Mouse (Mus musculus): Measurements from ENCODE around the gene Ces1e. TPM values are rescaled to one million over a fixed set of nuclear protein-coding genes. Genes with fewer than 3 reads are reported as not detected.

Gene Ces1e
- polyA plus RNA-seq, 1 experiment from 2014 or later: 0.26 TPM

DNA sequence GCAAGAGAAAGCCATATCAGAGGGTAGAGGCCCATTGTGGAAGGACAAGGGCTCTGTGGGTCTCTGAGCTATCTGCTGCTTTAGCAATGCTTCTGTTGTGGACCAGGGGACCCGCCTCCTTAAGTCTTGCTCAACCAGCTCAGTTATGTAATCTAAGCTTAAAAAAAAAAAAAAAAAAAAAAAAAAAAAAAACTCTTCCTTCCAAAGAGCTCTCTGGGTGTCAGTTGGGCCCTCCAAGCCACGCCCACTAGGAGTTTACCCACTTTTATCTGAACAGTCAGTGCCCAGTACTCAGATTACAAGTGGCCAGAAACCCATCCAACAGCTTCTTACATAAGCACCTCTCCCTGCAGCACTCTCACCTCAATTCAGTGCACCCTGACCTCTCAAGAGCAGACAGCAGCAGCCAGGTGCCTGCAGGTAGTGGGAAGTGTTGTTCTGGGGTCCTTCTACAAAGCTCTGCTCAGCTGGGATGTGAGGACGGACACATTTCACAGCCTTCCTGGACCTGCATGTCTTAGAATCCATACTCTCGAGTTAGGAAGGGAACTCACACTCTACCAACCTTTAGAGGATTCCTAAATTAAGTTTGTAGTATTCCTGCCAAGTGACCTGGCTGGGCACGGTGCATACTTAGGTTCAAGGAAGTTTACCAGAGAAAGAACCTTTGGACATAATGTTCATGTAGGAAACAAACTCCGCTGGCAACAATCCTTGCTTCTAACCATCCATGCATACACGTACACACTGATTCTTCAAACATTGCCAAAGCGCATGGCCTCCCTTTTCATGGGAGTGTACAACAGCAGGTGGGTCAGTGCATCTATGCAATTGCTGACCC lies 31.5 kb downstream of the Ces1e start, which contains the start of gene Ces1d:
Ces1d (minus strand) TSS at position 154 of the 841 bp plus-strand sequence.
- H3K27ac ChIP-seq (ENCODE audit: low read length): peak within 1 kb of the TSS; percentile 92
- H3K9ac ChIP-seq (ENCODE audit: low read length): peak within 1 kb of the TSS; percentile 50
- ATAC-seq (ENCODE audit: low read depth): peak; percentile 88
- no peaks in the 10 kb centered on the region for H3K36me3 ChIP-seq (ENCODE audit: control insufficient read depth, insufficient read depth, low read length)
- H3K4me2 ChIP-seq (ENCODE audit: low read depth, low read length): peak within 1 kb of the TSS; percentile 43
- WGBS: 53% methylated on average over 8 of the region's 8 CpGs
- no peaks in the 10 kb centered on the region for H3K9me3 ChIP-seq (ENCODE audit: control insufficient read depth, low read length)
- H3K4me3 ChIP-seq (ENCODE audit: low read length): peak within 1 kb of the TSS; percentile 40
- peaks cover 8% of the 10 kb centered on the region; the same call in 1 of the 2 replicates for H3K4me1 ChIP-seq (replicated peaks; ENCODE audit: control insufficient read depth, insufficient read depth, low read length)
- no peaks in the 10 kb centered on the region for H3K27me3 ChIP-seq (ENCODE audit: control insufficient read depth, insufficient read depth, low read depth, low read length)

DNA sequence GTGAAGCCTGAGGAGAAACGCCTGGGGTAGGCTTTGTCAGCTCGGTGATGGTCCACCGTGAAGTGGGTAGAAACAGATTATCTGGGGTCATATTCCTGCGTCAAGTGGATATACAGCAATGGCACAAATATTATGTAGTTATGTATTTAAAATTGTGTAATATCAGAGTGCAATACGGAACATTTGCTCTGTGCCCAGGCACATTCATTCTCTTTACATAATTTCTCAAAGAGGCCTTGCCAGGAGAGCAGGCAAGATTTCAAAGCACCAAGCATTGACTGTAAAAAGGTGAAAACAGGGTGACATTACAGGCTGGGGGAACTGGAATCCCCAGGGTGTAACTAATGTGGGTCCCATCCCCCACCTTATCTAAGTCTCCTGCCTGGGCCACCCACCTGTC lies 33.0 kb downstream of the Ces1e start:
- no peak for ATAC-seq (ENCODE audit: low read depth)
- WGBS: 55% methylated on average over 5 of the region's 5 CpGs
- Histone ChIP-seq H3K4me2 (ENCODE audit: low read depth, low read length) (peak overlapping the region; percentile 43), H3K4me3 (ENCODE audit: low read length) (peak overlapping the region; percentile 40), H3K36me3 (ENCODE audit: control insufficient read depth, insufficient read depth, low read length) (no peaks in the 10 kb centered on the region), H3K4me1 (replicated peaks; ENCODE audit: control insufficient read depth, insufficient read depth, low read length) (peaks cover 8% of the 10 kb centered on the region; the same call in 1 of the 2 replicates), H3K9ac (ENCODE audit: low read length) (no peak overlapping the region), H3K27me3 (ENCODE audit: control insufficient read depth, insufficient read depth, low read depth, low read length) (no peaks in the 10 kb centered on the region), H3K9me3 (ENCODE audit: control insufficient read depth, low read length) (no peaks in the 10 kb centered on the region), H3K27ac (ENCODE audit: low read length) (peak overlapping the region; percentile 92; the same call in 1 of the 2 replicates)

DNA sequence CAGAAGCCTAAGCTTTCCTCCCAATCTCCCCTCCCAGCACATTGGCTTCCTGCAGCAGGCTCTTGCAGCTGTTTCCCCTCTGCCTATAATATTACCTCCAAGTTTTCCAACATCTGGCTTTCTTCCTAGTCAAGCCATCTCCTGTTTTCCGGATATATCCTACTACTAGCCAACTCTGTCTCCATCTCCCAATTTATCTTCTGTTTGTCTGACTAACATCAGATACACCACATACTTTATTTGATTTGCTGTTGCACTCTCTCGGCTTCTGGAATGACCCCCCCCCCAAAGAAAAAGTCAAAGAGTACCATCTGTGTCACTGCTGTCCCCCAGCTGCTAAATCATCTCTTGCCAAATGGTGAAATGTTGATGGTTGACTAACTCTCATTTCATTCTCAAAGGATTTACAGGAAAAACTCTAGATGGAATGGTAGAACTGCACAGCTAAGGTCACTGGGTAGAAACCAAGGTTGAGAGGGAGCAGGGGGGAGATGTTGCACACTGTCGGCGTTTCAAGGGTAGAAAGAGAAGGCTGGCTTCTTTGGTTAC lies 48.8 kb downstream of the Ces1e start:
- peak; percentile 90 for ATAC-seq (ENCODE audit: low read depth)
- Histone ChIP-seq H3K36me3 (ENCODE audit: control insufficient read depth, insufficient read depth, low read length) (no peaks in the 10 kb centered on the region), H3K4me2 (ENCODE audit: low read depth, low read length) (no peak overlapping the region), H3K9me3 (ENCODE audit: control insufficient read depth, low read length) (no peaks in the 10 kb centered on the region), H3K27ac (ENCODE audit: low read length) (no peak overlapping the region; the same call in 1 of the 2 replicates), H3K4me1 (replicated peaks; ENCODE audit: control insufficient read depth, insufficient read depth, low read length) (peaks cover 5% of the 10 kb centered on the region; the same call in 1 of the 2 replicates), H3K9ac (ENCODE audit: low read length) (no peak overlapping the region), H3K27me3 (ENCODE audit: control insufficient read depth, insufficient read depth, low read depth, low read length) (no peaks in the 10 kb centered on the region), H3K4me3 (ENCODE audit: low read length) (no peak overlapping the region)
- 47% methylated on average over 4 of the region's 4 CpGs for WGBS

DNA sequence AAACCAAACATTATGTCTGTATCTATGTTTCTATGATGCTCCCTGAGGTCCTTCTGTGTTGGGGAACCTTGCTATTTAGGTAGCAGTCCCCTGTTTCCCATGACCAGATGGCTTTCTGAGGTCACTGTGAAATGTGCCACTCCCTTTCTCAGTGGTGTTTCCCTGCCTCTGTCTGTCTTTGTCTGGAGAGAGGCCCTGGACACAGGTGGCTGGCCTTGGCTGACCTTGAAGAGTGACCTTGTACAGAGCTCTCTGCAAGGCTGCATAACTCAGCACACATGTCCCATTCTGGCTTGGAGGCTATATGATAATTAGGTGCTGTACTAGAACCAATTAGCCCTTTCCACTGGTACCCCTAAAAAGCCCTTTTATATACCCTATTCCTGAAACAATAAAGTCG lies 52.8 kb downstream of the Ces1e start:
- Histone ChIP-seq H3K4me3 (ENCODE audit: low read length) (no peak overlapping the region), H3K4me1 (replicated peaks; ENCODE audit: control insufficient read depth, insufficient read depth, low read length) (peaks cover 9% of the 10 kb centered on the region; the same call in 1 of the 2 replicates), H3K36me3 (ENCODE audit: control insufficient read depth, insufficient read depth, low read length) (no peaks in the 10 kb centered on the region), H3K9me3 (ENCODE audit: control insufficient read depth, low read length) (no peaks in the 10 kb centered on the region), H3K27ac (ENCODE audit: low read length) (no peak overlapping the region), H3K9ac (ENCODE audit: low read length) (no peak overlapping the region), H3K4me2 (ENCODE audit: low read depth, low read length) (no peak overlapping the region), H3K27me3 (ENCODE audit: control insufficient read depth, insufficient read depth, low read depth, low read length) (no peaks in the 10 kb centered on the region)
- WGBS: 70% methylated on average over 1 of the region's 1 CpGs
- no peak for ATAC-seq (ENCODE audit: low read depth)

DNA sequence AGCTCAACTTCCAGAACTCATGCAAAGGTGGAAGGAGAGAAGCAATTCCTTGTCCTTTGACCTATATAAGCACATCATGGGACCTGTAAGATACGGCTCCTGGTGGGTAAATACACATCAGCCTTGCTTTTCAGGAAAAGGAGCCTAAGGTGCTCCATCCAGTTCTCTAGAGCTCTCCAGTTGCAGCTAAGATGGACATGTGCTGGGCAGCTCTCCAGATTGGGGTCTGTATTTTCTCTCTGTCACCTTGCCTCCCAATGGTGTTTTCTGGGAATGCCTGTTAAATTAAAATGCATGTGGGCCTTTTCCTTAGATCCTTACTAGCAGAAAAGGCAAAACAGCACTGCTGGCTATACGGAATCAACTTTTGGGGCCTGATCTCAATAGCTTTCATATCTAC lies 54.9 kb downstream of the Ces1e start:
- Histone ChIP-seq H3K36me3 (ENCODE audit: control insufficient read depth, insufficient read depth, low read length) (0 out of 2 replicates have a peak, but pooled peaks cover 1% of the 10 kb centered on the region), H3K9me3 (ENCODE audit: control insufficient read depth, low read length) (no peaks in the 10 kb centered on the region), H3K4me3 (ENCODE audit: low read length) (no peak overlapping the region), H3K9ac (ENCODE audit: low read length) (no peak overlapping the region), H3K4me2 (ENCODE audit: low read depth, low read length) (no peak overlapping the region), H3K4me1 (replicated peaks; ENCODE audit: control insufficient read depth, insufficient read depth, low read length) (peaks cover 5% of the 10 kb centered on the region; the same call in 1 of the 2 replicates), H3K27me3 (ENCODE audit: control insufficient read depth, insufficient read depth, low read depth, low read length) (no peaks in the 10 kb centered on the region), H3K27ac (ENCODE audit: low read length) (no peak overlapping the region)
- WGBS: 81% methylated on average over 2 of the region's 2 CpGs
- ATAC-seq (ENCODE audit: low read depth): no peak

DNA sequence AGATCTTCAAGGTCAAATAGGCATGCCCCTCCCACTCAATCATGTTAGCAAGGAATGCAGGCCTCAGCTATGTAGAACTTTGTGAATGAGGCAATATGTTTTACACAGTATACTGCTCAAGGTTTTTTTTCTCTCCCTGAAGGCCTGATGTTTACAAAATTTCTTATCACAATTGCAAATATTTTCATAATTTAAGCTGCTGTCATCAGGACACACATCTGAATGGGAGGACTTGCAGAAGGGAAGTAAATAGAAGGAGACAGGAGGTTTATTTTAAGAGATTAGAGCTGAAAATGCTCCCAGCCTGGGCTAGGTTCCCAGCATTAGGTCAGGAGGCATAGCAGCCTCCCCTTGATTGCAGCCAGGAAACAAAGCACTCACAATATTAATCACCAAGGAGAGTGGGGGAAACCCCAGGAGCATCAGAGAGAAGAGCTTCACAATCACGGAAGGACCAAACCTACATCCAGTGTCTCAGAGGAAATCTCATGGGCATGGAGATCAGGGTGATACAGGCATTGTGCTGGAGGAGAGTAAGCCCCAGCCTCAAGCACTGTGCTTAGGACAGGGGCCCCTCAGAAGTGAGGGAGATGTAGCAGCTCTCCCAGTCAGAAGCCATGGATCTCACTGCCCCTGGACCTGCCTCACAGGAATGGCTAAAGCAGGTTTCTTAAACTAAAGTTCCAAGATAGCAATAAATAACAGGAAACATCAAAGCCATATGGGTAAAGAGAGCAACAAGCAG lies 57.4 kb downstream of the Ces1e start:
- Histone ChIP-seq H3K36me3 (ENCODE audit: control insufficient read depth, insufficient read depth, low read length) (0 out of 2 replicates have a peak, but pooled peaks cover 2% of the 10 kb centered on the region), H3K4me2 (ENCODE audit: low read depth, low read length) (no peak overlapping the region), H3K9me3 (ENCODE audit: control insufficient read depth, low read length) (no peaks in the 10 kb centered on the region), H3K9ac (ENCODE audit: low read length) (no peak overlapping the region), H3K4me1 (replicated peaks; ENCODE audit: control insufficient read depth, insufficient read depth, low read length) (peaks cover 5% of the 10 kb centered on the region; the same call in 1 of the 2 replicates), H3K27ac (ENCODE audit: low read length) (peak overlapping the region; percentile 41; the same call in 1 of the 2 replicates), H3K4me3 (ENCODE audit: low read length) (no peak overlapping the region), H3K27me3 (ENCODE audit: control insufficient read depth, insufficient read depth, low read depth, low read length) (no peaks in the 10 kb centered on the region)
- 24% methylated on average over 1 of the region's 1 CpGs for WGBS
- peak; percentile 89 for ATAC-seq (ENCODE audit: low read depth)

DNA sequence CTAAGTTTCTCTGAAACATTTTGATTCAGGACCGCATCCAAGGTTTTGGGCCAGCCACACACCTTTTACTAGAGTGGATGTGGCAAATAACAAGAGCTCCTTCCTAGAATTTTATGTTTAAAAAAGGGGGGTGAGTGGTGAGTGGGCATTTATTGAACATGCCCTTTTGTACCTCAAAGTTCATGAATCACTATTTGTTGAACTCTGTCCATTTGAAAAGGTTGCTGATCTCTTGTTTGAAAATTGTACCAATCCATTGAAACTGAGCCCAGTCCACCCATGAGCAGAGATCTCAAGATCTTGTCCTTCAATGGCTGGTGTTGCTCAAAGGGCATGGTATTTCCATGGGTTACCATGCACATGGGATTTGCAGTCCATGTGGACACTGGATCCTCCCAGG lies 66.1 kb downstream of the Ces1e start:
- no peak overlapping the region for H3K4me2 ChIP-seq (ENCODE audit: low read depth, low read length)
- no peak for ATAC-seq (ENCODE audit: low read depth)
- no peaks in the 10 kb centered on the region for H3K4me1 ChIP-seq (replicated peaks; ENCODE audit: control insufficient read depth, insufficient read depth, low read length)
- H3K36me3 ChIP-seq (ENCODE audit: control insufficient read depth, insufficient read depth, low read length): no peaks in the 10 kb centered on the region
- 94% methylated on average over 1 of the region's 1 CpGs for WGBS
- H3K9me3 ChIP-seq (ENCODE audit: control insufficient read depth, low read length): no peaks in the 10 kb centered on the region
- H3K27ac ChIP-seq (ENCODE audit: low read length): no peak overlapping the region
- no peaks in the 10 kb centered on the region for H3K27me3 ChIP-seq (ENCODE audit: control insufficient read depth, insufficient read depth, low read depth, low read length)
- H3K4me3 ChIP-seq (ENCODE audit: low read length): no peak overlapping the region
- H3K9ac ChIP-seq (ENCODE audit: low read length): no peak overlapping the region

DNA sequence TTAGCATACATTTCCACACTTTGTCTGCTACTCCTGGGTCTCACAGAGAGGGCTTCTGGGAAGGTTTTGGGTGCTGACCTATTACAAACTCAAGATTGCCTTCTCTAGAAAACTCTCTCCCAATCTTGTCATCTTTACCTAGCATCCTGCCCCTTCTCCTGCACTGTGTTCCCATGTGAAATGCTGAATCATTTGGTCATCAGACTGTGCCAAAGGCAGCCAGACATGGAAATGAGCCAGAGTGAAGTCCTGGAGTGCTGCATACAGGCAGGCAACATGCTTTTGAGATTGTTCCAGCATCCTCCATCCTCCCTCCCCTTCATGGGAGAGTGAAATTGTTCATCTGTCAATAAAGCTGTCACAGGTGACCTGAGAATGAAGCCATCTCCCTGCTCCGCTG lies 78.0 kb downstream of the Ces1e start:
- H3K4me2 ChIP-seq (ENCODE audit: low read depth, low read length): no peak overlapping the region
- H3K36me3 ChIP-seq (ENCODE audit: control insufficient read depth, insufficient read depth, low read length): no peaks in the 10 kb centered on the region
- no peaks in the 10 kb centered on the region for H3K27me3 ChIP-seq (ENCODE audit: control insufficient read depth, insufficient read depth, low read depth, low read length)
- H3K9me3 ChIP-seq (ENCODE audit: control insufficient read depth, low read length): no peaks in the 10 kb centered on the region
- no peak overlapping the region for H3K27ac ChIP-seq (ENCODE audit: low read length)
- no peak overlapping the region for H3K9ac ChIP-seq (ENCODE audit: low read length)
- H3K4me3 ChIP-seq (ENCODE audit: low read length): no peak overlapping the region
- WGBS: 87% methylated on average over 1 of the region's 1 CpGs
- no peaks in the 10 kb centered on the region for H3K4me1 ChIP-seq (replicated peaks; ENCODE audit: control insufficient read depth, insufficient read depth, low read length)
- no peak for ATAC-seq (ENCODE audit: low read depth)
